Mouse (Mus musculus): ENCODE results near the gene Kcnj12. TPM values are rescaled to one million over a fixed set of nuclear protein-coding genes. Genes with fewer than 3 reads are reported as not detected.
A peak's percentile ranks its signal among the peaks of the same experiment; 100 is the strongest.

Gene Kcnj12
- polyA plus RNA-seq, 2 experiments: 0.06 TPM; not detected in 1

DNA sequence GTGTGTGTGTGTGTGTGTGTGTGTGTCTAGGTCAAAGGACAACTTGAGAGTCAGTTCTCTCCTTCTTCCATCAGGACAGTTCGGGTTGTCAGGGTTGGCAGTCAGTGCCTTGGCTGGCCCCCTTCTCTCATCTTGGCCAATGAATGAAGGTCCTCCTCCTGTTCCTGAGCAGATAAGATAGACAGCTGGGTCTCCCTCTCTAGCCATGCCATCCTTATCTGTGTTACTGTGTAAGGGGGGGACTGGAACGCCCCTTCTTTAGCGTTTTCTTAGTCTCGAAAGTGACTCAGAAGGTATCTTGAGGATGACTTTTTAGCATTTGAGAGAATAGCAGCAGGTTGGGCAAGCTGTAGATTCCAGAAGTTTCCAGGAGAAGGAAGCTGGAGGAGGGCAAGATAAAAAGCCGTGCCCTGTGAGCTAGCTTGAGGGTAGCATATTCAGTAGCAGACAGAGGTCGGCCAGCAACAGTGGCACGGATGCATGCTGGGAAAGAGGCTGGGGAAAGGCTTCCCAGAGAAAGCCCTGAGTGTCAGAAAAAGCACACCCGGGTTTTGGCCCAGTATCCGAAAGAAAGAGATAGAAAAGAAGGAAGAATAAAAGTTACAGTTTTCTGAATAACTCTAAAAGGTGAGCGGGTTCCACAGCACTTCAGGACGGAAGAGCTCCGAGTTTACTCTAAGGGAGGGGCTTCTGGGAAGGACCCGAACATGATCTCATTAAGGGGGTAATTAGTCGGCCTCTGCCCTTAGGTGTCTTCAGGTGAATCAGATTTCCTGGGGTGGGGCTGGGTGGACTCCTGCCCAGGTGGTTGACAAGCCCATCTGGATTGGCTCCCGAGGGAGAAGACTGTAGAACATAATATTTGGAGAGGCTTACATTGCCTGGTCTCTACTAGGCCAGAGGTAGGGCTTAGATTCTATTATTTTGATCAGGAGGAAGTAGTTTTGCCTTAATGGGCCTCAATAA is 53.3 kb downstream of the Kcnj12 start:
- Histone ChIP-seq H3K9me3 (ENCODE audit: control insufficient read depth, low read length) (no peaks in the 10 kb centered on the region), H3K4me3 (ENCODE audit: insufficient read depth in 1 of 2, low read depth in 2 of 2, low read length in 2 of 2) (peak overlapping the region; percentile 32 to 38), H3K36me3 (replicated peaks; ENCODE audit: control insufficient read depth, insufficient read depth, low read depth) (no peaks in the 10 kb centered on the region), H3K4me2 (ENCODE audit: low read depth) (peak overlapping the region; percentile 78), H3K27me3 (ENCODE audit: control insufficient read depth, insufficient read depth, low read length) (no peaks in the 10 kb centered on the region; the same call in 1 of the 2 replicates), H3K27ac (peak overlapping the region; percentile 79), H3K9ac (replicated peaks) (peak overlapping the region; percentile 62), H3K4me1 (replicated peaks; ENCODE audit: control insufficient read depth in 2 of 2, insufficient read depth in 2 of 2, low read length in 1 of 2) (peaks cover 37 to 38% of the 10 kb centered on the region in 2 experiments)
- peak; percentile 99 for ATAC-seq (ENCODE audit: insufficient read depth)
- peak; percentile 76 to 78 (median 77) for DNase-seq (ENCODE audit: low read depth in 3 of 3, low spot score in 3 of 3)
- TF ChIP-seq CTCF (IDR thresholded peaks at IDR 0.05; ENCODE audit: low read depth): no peak
- TF ChIP-seq EP300 (IDR thresholded peaks at IDR 0.05; ENCODE audit: low read depth): peak; percentile 89
- WGBS (ENCODE audit: insufficient replicate concordance): 34% methylated on average over 15 of the region's 15 CpGs

DNA sequence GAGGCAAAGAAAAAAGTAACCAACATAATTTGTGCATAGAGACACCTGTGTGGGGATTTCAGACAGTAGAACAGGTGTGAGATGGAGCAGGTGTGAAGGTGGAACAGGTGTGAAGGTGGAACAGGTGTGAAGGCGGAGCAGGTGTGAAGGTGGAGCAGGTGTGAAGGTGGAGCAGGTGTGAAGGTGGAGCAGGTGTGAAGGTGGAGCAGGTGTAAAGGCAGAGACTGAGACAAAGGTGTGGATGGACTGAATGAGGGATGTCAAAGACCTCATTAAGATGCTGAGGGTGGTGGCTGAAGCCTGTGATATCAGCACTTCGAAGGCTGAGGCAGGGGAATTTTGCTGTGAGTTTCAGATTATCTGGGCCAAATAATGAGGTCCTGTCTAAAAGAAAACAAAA is 59.3 kb downstream of the Kcnj12 start:
- Histone ChIP-seq H3K4me1 (replicated peaks; ENCODE audit: control insufficient read depth in 2 of 2, insufficient read depth in 2 of 2, low read length in 1 of 2) (peaks cover 3 to 5% of the 10 kb centered on the region in 2 experiments), H3K4me3 (ENCODE audit: insufficient read depth in 1 of 2, low read depth in 2 of 2, low read length in 2 of 2) (no peak overlapping the region), H3K4me2 (ENCODE audit: low read depth) (no peak overlapping the region), H3K9ac (replicated peaks) (no peak overlapping the region), H3K27ac (no peak overlapping the region), H3K27me3 (ENCODE audit: control insufficient read depth, insufficient read depth, low read length) (no peaks in the 10 kb centered on the region; the same call in 1 of the 2 replicates), H3K9me3 (ENCODE audit: control insufficient read depth, low read length) (no peaks in the 10 kb centered on the region), H3K36me3 (replicated peaks; ENCODE audit: control insufficient read depth, insufficient read depth, low read depth) (no peaks in the 10 kb centered on the region)
- 72% methylated on average over 2 of the region's 2 CpGs for WGBS (ENCODE audit: insufficient replicate concordance)
- DNase-seq (ENCODE audit: low read depth in 3 of 3, low spot score in 3 of 3) (no peak), ATAC-seq (ENCODE audit: insufficient read depth) (no peak)
- TF ChIP-seq EP300 (IDR thresholded peaks at IDR 0.05; ENCODE audit: low read depth) (no peak), CTCF (IDR thresholded peaks at IDR 0.05; ENCODE audit: low read depth) (no peak)

DNA sequence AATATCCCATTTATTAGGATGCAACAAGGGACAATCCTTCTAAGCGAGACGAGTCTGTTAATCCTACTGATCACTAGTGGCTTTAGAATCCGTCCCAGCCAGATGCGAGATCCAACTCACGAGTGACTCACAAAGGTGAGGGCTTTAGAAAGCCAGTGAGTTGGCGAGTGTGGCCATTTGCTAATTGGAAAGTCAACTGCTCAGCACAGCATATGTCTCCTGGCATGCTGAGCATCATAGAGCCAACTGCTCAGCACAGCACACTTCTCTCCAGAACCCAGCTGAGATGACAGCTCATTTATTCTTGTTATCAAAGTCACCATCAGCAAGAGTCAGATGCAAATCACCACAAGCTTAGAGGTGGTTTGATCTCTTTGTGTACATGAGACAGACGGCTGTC is 67.8 kb downstream of the Kcnj12 start:
- Histone ChIP-seq H3K36me3 (replicated peaks; ENCODE audit: control insufficient read depth, insufficient read depth, low read depth) (no peaks in the 10 kb centered on the region), H3K9ac (replicated peaks) (no peak overlapping the region), H3K4me3 (ENCODE audit: insufficient read depth in 1 of 2, low read depth in 2 of 2, low read length in 2 of 2) (no peak overlapping the region), H3K4me2 (ENCODE audit: low read depth) (no peak overlapping the region), H3K9me3 (ENCODE audit: control insufficient read depth, low read length) (no peaks in the 10 kb centered on the region), H3K27ac (no peak overlapping the region), H3K27me3 (ENCODE audit: control insufficient read depth, insufficient read depth, low read length) (no peaks in the 10 kb centered on the region), H3K4me1 (replicated peaks; ENCODE audit: control insufficient read depth in 2 of 2, insufficient read depth in 2 of 2, low read length in 1 of 2) (no peaks in the 10 kb centered on the region)
- WGBS (ENCODE audit: insufficient replicate concordance): 69% methylated on average over 7 of the region's 7 CpGs
- ATAC-seq (ENCODE audit: insufficient read depth): no peak
- TF ChIP-seq CTCF (IDR thresholded peaks at IDR 0.05; ENCODE audit: low read depth) (no peak), EP300 (IDR thresholded peaks at IDR 0.05; ENCODE audit: low read depth) (no peak)
- no peak for DNase-seq (ENCODE audit: low read depth in 3 of 3, low spot score in 3 of 3)

DNA sequence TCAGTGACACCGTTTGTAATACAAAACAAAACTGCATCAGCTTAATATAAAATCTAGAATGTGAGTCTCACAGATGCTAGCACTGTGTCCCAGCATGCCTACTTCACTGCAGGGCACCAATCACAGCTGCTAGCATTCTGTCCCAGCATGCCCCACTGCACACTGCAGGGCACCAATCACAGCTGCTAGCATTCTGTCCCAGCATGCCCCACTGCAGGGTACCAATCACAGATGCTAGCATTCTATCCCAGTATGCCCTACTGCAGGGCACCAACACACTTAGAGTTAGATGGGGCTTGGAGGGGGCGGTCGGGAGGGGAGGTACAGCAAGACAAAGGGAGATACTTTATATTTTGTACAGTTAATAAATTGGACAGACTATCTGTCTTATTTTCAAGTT is 68.8 kb downstream of the Kcnj12 start:
- ATAC-seq (ENCODE audit: insufficient read depth) (no peak), DNase-seq (ENCODE audit: low read depth in 3 of 3, low spot score in 3 of 3) (no peak)
- Histone ChIP-seq H3K4me3 (ENCODE audit: insufficient read depth in 1 of 2, low read depth in 2 of 2, low read length in 2 of 2) (no peak overlapping the region), H3K36me3 (replicated peaks; ENCODE audit: control insufficient read depth, insufficient read depth, low read depth) (no peaks in the 10 kb centered on the region), H3K27ac (no peak overlapping the region), H3K27me3 (ENCODE audit: control insufficient read depth, insufficient read depth, low read length) (no peaks in the 10 kb centered on the region), H3K4me1 (replicated peaks; ENCODE audit: control insufficient read depth in 2 of 2, insufficient read depth in 2 of 2, low read length in 1 of 2) (no peaks in the 10 kb centered on the region), H3K9ac (replicated peaks) (no peak overlapping the region), H3K9me3 (ENCODE audit: control insufficient read depth, low read length) (no peaks in the 10 kb centered on the region), H3K4me2 (ENCODE audit: low read depth) (no peak overlapping the region)
- no peak for TF ChIP-seq CTCF (IDR thresholded peaks at IDR 0.05; ENCODE audit: low read depth)
- no peak for TF ChIP-seq EP300 (IDR thresholded peaks at IDR 0.05; ENCODE audit: low read depth)
- 51% methylated on average over 3 of the region's 3 CpGs for WGBS (ENCODE audit: insufficient replicate concordance)

DNA sequence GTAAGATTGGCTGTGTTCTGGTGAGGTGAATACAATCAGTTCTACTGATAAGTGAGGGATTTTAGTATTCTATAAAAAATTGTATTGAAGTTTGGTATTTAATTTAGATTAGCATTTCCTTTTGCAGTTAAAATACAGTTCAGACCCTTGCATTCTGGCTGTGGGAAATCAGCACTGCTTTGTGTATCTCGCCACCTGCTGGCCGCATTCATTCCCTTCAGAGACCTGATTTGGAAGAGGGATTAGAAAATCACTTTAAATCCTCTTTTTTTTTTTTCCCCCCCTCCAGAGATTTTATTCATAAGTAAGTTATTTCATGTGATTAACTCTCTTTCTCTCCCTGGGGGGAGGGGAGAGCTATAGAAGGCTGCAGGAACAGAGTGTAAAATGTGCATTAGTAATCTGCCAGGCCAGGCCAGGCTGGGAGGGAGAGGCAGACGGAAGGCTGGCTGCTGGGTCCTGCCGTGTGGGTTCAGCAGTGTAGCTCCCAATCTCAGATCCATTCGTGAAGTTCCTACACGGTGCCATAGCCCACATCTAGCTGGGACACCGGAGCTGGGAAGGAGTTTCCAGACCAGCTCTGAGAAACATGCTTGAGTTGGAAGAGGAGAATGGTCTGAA is 69.4 kb downstream of the Kcnj12 start:
- H3K4me1 ChIP-seq (replicated peaks; ENCODE audit: control insufficient read depth in 2 of 2, insufficient read depth in 2 of 2, low read length in 1 of 2): no peaks in the 10 kb centered on the region
- no peak overlapping the region for H3K27ac ChIP-seq
- peak in 2 of 3 experiments; percentile 28 to 31 for DNase-seq (ENCODE audit: low read depth in 3 of 3, low spot score in 3 of 3)
- no peak overlapping the region for H3K4me3 ChIP-seq (ENCODE audit: insufficient read depth in 1 of 2, low read depth in 2 of 2, low read length in 2 of 2)
- H3K4me2 ChIP-seq (ENCODE audit: low read depth): no peak overlapping the region
- H3K27me3 ChIP-seq (ENCODE audit: control insufficient read depth, insufficient read depth, low read length): no peaks in the 10 kb centered on the region
- H3K9me3 ChIP-seq (ENCODE audit: control insufficient read depth, low read length): no peaks in the 10 kb centered on the region
- TF ChIP-seq EP300 (IDR thresholded peaks at IDR 0.05; ENCODE audit: low read depth) (no peak), CTCF (IDR thresholded peaks at IDR 0.05; ENCODE audit: low read depth) (peak; percentile 78)
- no peaks in the 10 kb centered on the region for H3K36me3 ChIP-seq (replicated peaks; ENCODE audit: control insufficient read depth, insufficient read depth, low read depth)
- WGBS (ENCODE audit: insufficient replicate concordance): 24% methylated on average over 7 of the region's 7 CpGs
- ATAC-seq (ENCODE audit: insufficient read depth): no peak
- no peak overlapping the region for H3K9ac ChIP-seq (replicated peaks)
